Mouse (Mus musculus): ENCODE data around the gene Ptgis. TPM values are rescaled to one million over a fixed set of nuclear protein-coding genes. Genes with fewer than 3 reads are reported as not detected.
A peak's percentile ranks its signal among the peaks of the same experiment; 100 is the strongest.

Gene Ptgis
- total and polyA plus RNA-seq, 3 experiments, result 16.3 to 32.1 (median 17.7) TPM

DNA sequence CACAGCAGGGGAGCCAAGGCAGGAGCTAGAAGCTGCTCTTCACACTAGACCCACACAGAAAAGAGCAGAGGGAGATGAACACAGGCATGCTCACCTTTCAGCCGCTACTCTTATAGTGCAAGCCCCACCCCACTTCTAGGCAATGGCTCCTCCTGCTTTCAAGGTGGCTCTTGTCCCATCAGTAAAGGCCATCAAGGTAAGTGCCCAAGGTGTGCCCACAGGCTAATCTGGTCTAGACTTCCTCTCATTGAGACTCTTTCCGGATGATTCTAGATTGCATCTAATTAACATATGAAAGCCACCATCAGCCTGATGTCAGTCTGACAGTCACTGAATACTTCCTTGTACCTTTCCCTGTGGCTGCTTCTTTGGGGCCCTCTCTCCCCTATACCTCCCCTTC lies 7.4 kb upstream of the Ptgis start:
- no peak overlapping the region for H3K4me3 ChIP-seq
- no peaks in the 10 kb centered on the region for H3K36me3 ChIP-seq (ENCODE audit: control insufficient read depth, insufficient read depth, low read length)
- intact Hi-C loops (cut with DNase I), result no loop called here
- WGBS, result 60% methylated on average over 2 of the region's 2 CpGs
- no peaks in the 10 kb centered on the region for H3K27me3 ChIP-seq (ENCODE audit: control insufficient read depth, insufficient read depth, low read length)
- H3K27ac ChIP-seq, result no peak overlapping the region
- no peak for DNase-seq
- no peak overlapping the region for H3K9ac ChIP-seq (ENCODE audit: low read depth, low read length)
- no peaks in the 10 kb centered on the region for H3K79me2 ChIP-seq (replicated peaks; ENCODE audit: control insufficient read depth, insufficient read depth, low read length)
- no peak for TF ChIP-seq EP300 (IDR thresholded peaks at IDR 0.05; ENCODE audit: insufficient read depth, low read depth, low read length)
- no peak for TF ChIP-seq POLR2A (IDR thresholded peaks at IDR 0.05; ENCODE audit: insufficient read depth, low read depth, low read length)
- TF ChIP-seq CTCF (IDR thresholded peaks at IDR 0.05), result no peak
- peaks cover 8% of the 10 kb centered on the region for H3K4me1 ChIP-seq (ENCODE audit: control insufficient read depth, insufficient read depth, low read length)

DNA sequence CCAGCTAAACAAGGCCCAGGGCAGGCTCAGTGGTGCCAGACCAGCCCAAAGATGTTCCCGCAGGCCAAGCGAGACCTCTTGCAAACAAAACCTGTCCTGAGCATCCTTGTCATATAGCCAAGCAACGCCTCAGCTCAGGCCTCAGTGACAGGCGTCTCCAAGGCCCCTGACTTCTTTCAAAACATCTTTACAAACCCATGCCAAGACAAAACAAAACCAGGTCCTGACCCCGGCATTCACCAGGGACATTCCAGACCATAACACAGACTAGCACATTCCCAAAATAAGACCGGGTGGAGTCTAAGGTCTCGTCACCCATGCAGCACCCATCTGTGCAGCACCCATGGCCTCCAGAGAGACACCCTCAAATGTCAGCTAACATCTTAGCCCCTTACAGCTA lies 6.3 kb upstream of the Ptgis start:
- no peak for DNase-seq
- intact Hi-C loops (cut with DNase I), result no loop called here
- 72% methylated on average over 7 of the region's 7 CpGs for WGBS
- Histone ChIP-seq H3K36me3 (ENCODE audit: control insufficient read depth, insufficient read depth, low read length) (no peaks in the 10 kb centered on the region), H3K27ac (no peak overlapping the region), H3K9ac (ENCODE audit: low read depth, low read length) (no peak overlapping the region), H3K27me3 (ENCODE audit: control insufficient read depth, insufficient read depth, low read length) (no peaks in the 10 kb centered on the region), H3K4me1 (ENCODE audit: control insufficient read depth, insufficient read depth, low read length) (peaks cover 8% of the 10 kb centered on the region), H3K79me2 (replicated peaks; ENCODE audit: control insufficient read depth, insufficient read depth, low read length) (no peaks in the 10 kb centered on the region), H3K4me3 (no peak overlapping the region)
- no peak for TF ChIP-seq CTCF (IDR thresholded peaks at IDR 0.05)
- no peak for TF ChIP-seq POLR2A (IDR thresholded peaks at IDR 0.05; ENCODE audit: insufficient read depth, low read depth, low read length)
- TF ChIP-seq EP300 (IDR thresholded peaks at IDR 0.05; ENCODE audit: insufficient read depth, low read depth, low read length), result no peak

GRCm38 (mm10) chr2:167244892-167245291 lies 4.5 kb upstream of the Ptgis start:
- Histone ChIP-seq H3K9ac (ENCODE audit: low read depth, low read length) (no peak overlapping the region), H3K27me3 (ENCODE audit: control insufficient read depth, insufficient read depth, low read length) (no peaks in the 10 kb centered on the region; the same call in 1 of the 2 replicates), H3K79me2 (replicated peaks; ENCODE audit: control insufficient read depth, insufficient read depth, low read length) (no peaks in the 10 kb centered on the region), H3K4me3 (no peak overlapping the region), H3K27ac (no peak overlapping the region), H3K36me3 (ENCODE audit: control insufficient read depth, insufficient read depth, low read length) (no peaks in the 10 kb centered on the region), H3K4me1 (ENCODE audit: control insufficient read depth, insufficient read depth, low read length) (no peaks in the 10 kb centered on the region; the same call in 1 of the 2 replicates)
- DNase-seq, result no peak
- TF ChIP-seq EP300 (IDR thresholded peaks at IDR 0.05; ENCODE audit: insufficient read depth, low read depth, low read length), result no peak
- TF ChIP-seq CTCF (IDR thresholded peaks at IDR 0.05), result peak; percentile 42
- no peak for TF ChIP-seq POLR2A (IDR thresholded peaks at IDR 0.05; ENCODE audit: insufficient read depth, low read depth, low read length)
- WGBS, result 78% methylated on average over 4 of the region's 4 CpGs
- intact Hi-C loops (cut with DNase I), result no loop called here

DNA sequence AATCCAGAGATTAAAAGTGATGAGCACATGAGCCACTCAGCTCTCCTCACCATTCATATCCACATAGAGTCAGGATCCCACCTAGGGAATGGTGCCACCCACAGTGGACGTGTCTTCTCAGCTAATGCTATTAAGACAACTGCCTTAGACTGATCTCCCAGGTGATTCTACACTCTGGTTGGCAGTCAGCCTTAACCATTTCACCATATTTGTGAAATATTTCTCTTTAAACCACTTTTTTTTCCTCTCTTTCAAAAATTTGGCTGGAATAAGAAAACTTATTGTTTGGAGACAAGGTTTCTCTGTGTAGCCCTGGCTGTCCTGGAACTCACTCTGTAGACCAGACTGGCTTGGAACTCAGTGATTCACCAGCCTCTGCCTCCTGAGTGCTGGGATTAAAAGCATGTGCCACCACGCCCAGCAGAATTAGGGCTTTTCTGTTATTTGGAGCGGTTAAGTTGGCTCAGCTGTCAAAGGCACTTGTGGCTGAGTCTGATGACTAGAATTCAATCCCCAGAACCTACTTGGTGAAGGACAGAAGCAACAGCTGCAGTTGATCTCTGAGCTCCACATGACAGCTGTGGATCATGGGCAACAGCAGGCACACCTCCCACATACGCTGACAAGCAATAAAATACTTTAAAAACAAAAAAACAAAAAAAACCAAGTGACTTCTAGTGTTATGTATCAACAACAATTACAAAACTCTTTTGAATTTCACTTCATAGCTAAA lies 3.6 kb upstream of the Ptgis start:
- intact Hi-C loops (cut with DNase I), result no loop called here
- no peak overlapping the region for H3K9ac ChIP-seq (ENCODE audit: low read depth, low read length)
- H3K36me3 ChIP-seq (ENCODE audit: control insufficient read depth, insufficient read depth, low read length), result no peaks in the 10 kb centered on the region
- H3K4me3 ChIP-seq, result no peak overlapping the region
- H3K27ac ChIP-seq, result no peak overlapping the region
- no peak for DNase-seq
- TF ChIP-seq CTCF (IDR thresholded peaks at IDR 0.05) (no peak), POLR2A (IDR thresholded peaks at IDR 0.05; ENCODE audit: insufficient read depth, low read depth, low read length) (no peak), EP300 (IDR thresholded peaks at IDR 0.05; ENCODE audit: insufficient read depth, low read depth, low read length) (no peak)
- H3K27me3 ChIP-seq (ENCODE audit: control insufficient read depth, insufficient read depth, low read length), result no peaks in the 10 kb centered on the region; the same call in 1 of the 2 replicates
- no peaks in the 10 kb centered on the region for H3K79me2 ChIP-seq (replicated peaks; ENCODE audit: control insufficient read depth, insufficient read depth, low read length)
- H3K4me1 ChIP-seq (ENCODE audit: control insufficient read depth, insufficient read depth, low read length), result no peaks in the 10 kb centered on the region
- WGBS, result 88% methylated on average over 4 of the region's 4 CpGs

DNA sequence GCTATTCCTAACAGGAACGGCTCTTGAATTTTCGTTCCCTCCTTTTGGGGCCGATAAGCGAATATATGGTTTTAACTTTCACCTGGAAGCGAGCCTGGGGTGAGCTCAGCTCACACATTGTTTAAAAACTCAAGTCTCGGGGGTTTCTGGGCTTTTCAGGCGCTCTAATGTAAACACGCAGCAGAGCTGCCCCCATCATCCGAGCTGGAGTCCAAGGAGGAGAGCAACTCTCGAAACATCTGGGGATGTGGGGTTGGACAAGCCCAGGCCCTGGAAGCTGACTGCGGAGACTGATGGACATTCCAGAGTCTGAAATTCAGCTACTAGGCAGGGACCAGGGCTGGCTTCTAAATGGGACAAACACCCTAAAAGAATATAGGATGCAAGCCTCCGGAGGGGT lies 1.1 kb downstream of the Ptgis start:
- Histone ChIP-seq H3K27me3 (ENCODE audit: control insufficient read depth, insufficient read depth, low read length) (no peaks in the 10 kb centered on the region; the same call in 1 of the 2 replicates), H3K79me2 (replicated peaks; ENCODE audit: control insufficient read depth, insufficient read depth, low read length) (no peaks in the 10 kb centered on the region), H3K36me3 (ENCODE audit: control insufficient read depth, insufficient read depth, low read length) (no peaks in the 10 kb centered on the region), H3K4me1 (ENCODE audit: control insufficient read depth, insufficient read depth, low read length) (peaks cover 2% of the 10 kb centered on the region; the same call in 1 of the 2 replicates), H3K27ac (peak overlapping the region; percentile 73), H3K9ac (ENCODE audit: low read depth, low read length) (0 out of 2 replicates have a peak overlapping the region, but pooled peaks have one; percentile 9), H3K4me3 (peak overlapping the region; percentile 33; the same call in 1 of the 2 replicates)
- TF ChIP-seq CTCF (IDR thresholded peaks at IDR 0.05) (no peak), POLR2A (IDR thresholded peaks at IDR 0.05; ENCODE audit: insufficient read depth, low read depth, low read length) (no peak), EP300 (IDR thresholded peaks at IDR 0.05; ENCODE audit: insufficient read depth, low read depth, low read length) (no peak)
- intact Hi-C loops (cut with DNase I), result no loop called here
- 54% methylated on average over 12 of the region's 12 CpGs for WGBS
- DNase-seq, result peak in 1 of 2 experiments; percentile 28

- Histone ChIP-seq H3K36me3 (ENCODE audit: control insufficient read depth, insufficient read depth, low read length) (no peaks in the 10 kb centered on the region), H3K4me1 (ENCODE audit: control insufficient read depth, insufficient read depth, low read length) (peaks cover 5% of the 10 kb centered on the region; the same call in 1 of the 2 replicates), H3K79me2 (replicated peaks; ENCODE audit: control insufficient read depth, insufficient read depth, low read length) (no peaks in the 10 kb centered on the region), H3K27me3 (ENCODE audit: control insufficient read depth, insufficient read depth, low read length) (no peaks in the 10 kb centered on the region; the same call in 1 of the 2 replicates), H3K27ac (peak overlapping the region; percentile 70), H3K4me3 (no peak overlapping the region), H3K9ac (ENCODE audit: low read depth, low read length) (no peak overlapping the region)
- 76% methylated on average over 9 of the region's 9 CpGs for WGBS
- no peak for TF ChIP-seq EP300 (IDR thresholded peaks at IDR 0.05; ENCODE audit: insufficient read depth, low read depth, low read length)
- TF ChIP-seq CTCF (IDR thresholded peaks at IDR 0.05), result peak; percentile 39
- no peak for TF ChIP-seq POLR2A (IDR thresholded peaks at IDR 0.05; ENCODE audit: insufficient read depth, low read depth, low read length)
- no peak for DNase-seq
- intact Hi-C loops (cut with DNase I), result no loop called here
Measured at GRCm38 (mm10) chr2:167237224-167237623, 3.2 kb downstream of the Ptgis start.
